Mouse (Mus musculus) liver, embryonic 15.5 days (tissue): ENCODE results near the gene Haao. TPM values are rescaled to one million over a fixed set of nuclear protein-coding genes. Genes with fewer than 3 reads are reported as not detected.

Source experiments
- ATAC-seq: fragments of 200-750 bp; cut with Nextera tagmentation; 2 replicates; pipeline ENCODE4 v1.8.0; 2017; ENCODE audit warnings: moderate number of reproducible peaks, mild to moderate bottlenecking, moderate library complexity; ENCODE audit not compliant: insufficient read depth
- H3K27ac ChIP-seq: fragments of 300-500 bp; sonication (generic); replicated peaks from 2 replicates; pipeline ENCODE4 v1.5.1; 2015; ENCODE audit warnings: mild to moderate bottlenecking, inconsistent platforms
- H3K27me3 ChIP-seq: fragments of 300-500 bp; sonication (generic); 2 replicates; pipeline ENCODE4 v1.6.1; 2015; ENCODE audit warnings: mild to moderate bottlenecking, inconsistent platforms
- H3K36me3 ChIP-seq: fragments of 300-500 bp; sonication (generic); replicated peaks from 2 replicates; pipeline ENCODE4 v1.6.1; 2015; ENCODE audit warnings: moderate library complexity, mild to moderate bottlenecking, inconsistent platforms
- H3K4me1 ChIP-seq: fragments of 300-500 bp; sonication (generic); replicated peaks from 2 replicates; pipeline ENCODE4 v1.6.1; 2015; ENCODE audit warnings: inconsistent platforms
- H3K4me2 ChIP-seq: fragments of 300-500 bp; sonication (generic); 2 replicates; pipeline ENCODE4 v1.6.1; 2015; ENCODE audit warnings: moderate library complexity, mild to moderate bottlenecking, inconsistent platforms
- H3K4me3 ChIP-seq: fragments of 300-500 bp; sonication (generic); replicated peaks from 2 replicates; pipeline ENCODE4 v1.5.1; 2015; ENCODE audit warnings: mild to moderate bottlenecking, inconsistent platforms
- H3K9ac ChIP-seq: fragments of 300-500 bp; sonication (generic); 2 replicates; pipeline ENCODE4 v1.6.1; 2015; ENCODE audit warnings: moderate library complexity, mild to moderate bottlenecking, inconsistent platforms
- H3K9me3 ChIP-seq: fragments of 300-500 bp; sonication (generic); replicated peaks from 2 replicates; pipeline ENCODE4 v1.6.1; 2016; ENCODE audit warnings: inconsistent platforms
- WGBS: fragments of 180-500 bp; shearing (Covaris S2); methylation state at CpG from one replicate; pipeline ENCODE4 v1.1.7; 2015; ENCODE audit warnings: mixed read lengths; ENCODE audit not compliant: insufficient replicate concordance; 5-methylcytosine and 5-hydroxymethylcytosine counted together
- polyA plus RNA-seq: library from polyadenylated mRNA; unstranded; fragments of >200 nt; fragmentation: Nextera tagmentation; extraction: Ambion mirVana; gene quantifications from 2 replicates; pipeline ENCODE4 v1.2.1, GENCODE M21; 2015

The Haao gene
- 57.4 and 80.7 TPM in 2 replicates for polyA plus RNA-seq

- Histone ChIP-seq H3K27me3 (no peaks in the 10 kb centered on the region), H3K9ac (peak within 1 kb of the TSS; percentile 9; the same call in 1 of the 2 replicates), H3K4me3 (peak within 1 kb of the TSS; percentile 37), H3K27ac (peak within 1 kb of the TSS; percentile 81), H3K9me3 (no peaks in the 10 kb centered on the region), H3K4me2 (peak within 1 kb of the TSS; percentile 48), H3K4me1 (peaks cover 46% of the 10 kb centered on the region), H3K36me3 (no peaks in the 10 kb centered on the region)
- no peak for ATAC-seq
- 27% methylated on average over 3 of the region's 3 CpGs for WGBS
Measured at GRCm38 (mm10) chr17:83847815-83848214, at the start of gene Haao. Haao (minus strand) TSS chr17:83847963.

DNA sequence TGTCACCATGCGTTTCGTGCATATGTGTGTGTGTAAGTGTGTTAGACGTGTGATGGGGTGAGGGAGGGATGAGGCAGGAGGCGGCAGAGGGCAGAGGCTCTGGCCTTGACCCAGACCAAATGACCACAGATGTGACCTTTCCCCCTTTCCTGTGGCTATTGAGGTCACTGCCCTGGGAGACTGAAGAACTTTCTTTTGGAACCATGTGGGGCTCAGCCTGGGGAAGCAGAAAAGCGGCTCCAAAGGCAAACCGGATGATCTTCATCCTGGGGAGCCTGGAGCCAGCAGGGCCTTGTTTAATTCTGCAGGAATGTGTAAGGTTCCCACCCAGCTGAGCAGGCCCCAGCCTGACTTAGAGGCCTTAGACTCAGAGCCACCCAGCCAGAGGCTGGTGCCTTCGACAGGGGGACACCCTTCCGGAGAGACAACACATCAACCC, 49.6 kb upstream of the Haao start:
- WGBS: 63% methylated on average over 8 of the region's 8 CpGs
- H3K36me3 ChIP-seq: no peaks in the 10 kb centered on the region
- no peaks in the 10 kb centered on the region for H3K9me3 ChIP-seq
- H3K27me3 ChIP-seq: no peaks in the 10 kb centered on the region
- no peak overlapping the region for H3K9ac ChIP-seq
- peaks cover 11% of the 10 kb centered on the region for H3K4me1 ChIP-seq
- no peak overlapping the region for H3K4me2 ChIP-seq
- H3K4me3 ChIP-seq: no peak overlapping the region
- H3K27ac ChIP-seq: no peak overlapping the region
- no peak for ATAC-seq

DNA sequence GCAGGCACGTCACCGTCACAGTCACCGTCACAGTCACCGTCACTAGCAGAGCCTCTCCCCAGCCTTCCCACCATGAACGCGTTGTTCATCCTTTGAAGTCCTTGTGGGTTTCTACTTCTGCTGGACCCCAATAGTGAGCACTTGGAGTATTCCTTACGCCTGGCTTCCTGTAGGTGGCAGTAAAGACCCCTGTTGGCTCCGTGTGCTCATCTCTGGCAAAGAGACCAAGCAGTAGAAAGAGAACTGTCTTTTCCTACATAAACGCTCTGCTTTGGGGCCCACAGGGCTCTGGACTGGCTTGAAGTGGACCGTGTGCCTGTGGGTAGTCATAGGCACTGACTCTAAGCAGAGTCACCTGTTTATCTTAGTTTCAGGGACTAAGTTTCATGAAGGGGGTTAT, 49.0 kb upstream of the Haao start:
- Histone ChIP-seq H3K9me3 (no peaks in the 10 kb centered on the region), H3K36me3 (no peaks in the 10 kb centered on the region), H3K9ac (no peak overlapping the region), H3K4me1 (peaks cover 11% of the 10 kb centered on the region), H3K27me3 (no peaks in the 10 kb centered on the region), H3K4me3 (no peak overlapping the region), H3K4me2 (no peak overlapping the region), H3K27ac (no peak overlapping the region)
- no peak for ATAC-seq
- WGBS: 18% methylated on average over 10 of the region's 10 CpGs

DNA sequence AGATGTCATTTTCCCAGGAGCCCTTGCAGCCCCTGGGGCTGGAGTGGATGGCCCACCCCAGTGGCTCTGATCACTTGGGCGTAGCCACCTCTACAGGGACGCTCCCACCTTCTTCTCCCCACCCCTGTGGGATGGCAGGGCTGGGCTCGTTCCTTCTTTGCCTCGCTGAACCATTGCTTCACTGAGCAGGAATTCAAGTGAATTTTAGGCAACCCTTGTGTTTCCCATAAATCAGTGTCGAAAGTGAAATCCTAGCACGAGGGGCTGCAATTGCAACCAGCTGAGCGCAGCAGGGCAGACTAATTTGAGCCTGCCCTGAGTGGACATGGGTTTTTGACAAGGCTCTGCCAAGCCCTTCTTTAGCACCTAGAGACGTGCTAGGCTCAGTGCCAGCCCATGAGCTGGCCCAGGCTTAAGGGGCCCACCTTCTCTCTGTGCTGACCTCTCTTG, 47.6 kb upstream of the Haao start:
- H3K36me3 ChIP-seq: no peaks in the 10 kb centered on the region
- no peaks in the 10 kb centered on the region for H3K9me3 ChIP-seq
- no peak for ATAC-seq
- no peaks in the 10 kb centered on the region for H3K27me3 ChIP-seq
- H3K4me3 ChIP-seq: no peak overlapping the region
- peaks cover 11% of the 10 kb centered on the region for H3K4me1 ChIP-seq
- WGBS: 58% methylated on average over 8 of the region's 8 CpGs
- H3K9ac ChIP-seq: no peak overlapping the region
- no peak overlapping the region for H3K4me2 ChIP-seq
- no peak overlapping the region for H3K27ac ChIP-seq

GRCm38 (mm10) chr17:83893134-83893533, 45.4 kb upstream of the Haao start:
- Histone ChIP-seq H3K4me1 (peaks cover 11% of the 10 kb centered on the region; the same call in 1 of the 2 replicates), H3K4me2 (no peak overlapping the region), H3K27me3 (no peaks in the 10 kb centered on the region), H3K9me3 (no peaks in the 10 kb centered on the region), H3K4me3 (no peak overlapping the region), H3K36me3 (no peaks in the 10 kb centered on the region), H3K9ac (no peak overlapping the region), H3K27ac (no peak overlapping the region)
- ATAC-seq: no peak
- 55% methylated on average over 4 of the region's 4 CpGs for WGBS

DNA sequence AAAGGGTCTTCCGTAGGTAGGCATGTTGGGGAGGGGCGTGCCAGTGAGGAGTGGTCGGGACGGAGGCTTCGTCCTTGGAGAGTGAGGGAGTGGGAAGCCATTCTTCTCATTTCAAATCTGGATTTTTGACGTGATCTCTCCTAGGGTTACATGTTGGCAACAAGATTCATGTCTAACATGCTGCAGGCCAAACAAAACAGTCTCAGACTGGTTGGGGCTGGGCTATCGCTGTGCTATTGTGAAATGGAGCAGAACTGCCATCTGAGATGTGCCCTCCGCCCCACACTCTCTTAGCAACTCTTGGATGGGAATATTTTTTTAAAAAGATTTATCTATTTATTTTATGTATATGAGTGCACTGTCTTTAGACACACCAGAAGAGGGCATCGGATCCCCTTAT, 44.1 kb upstream of the Haao start:
- Histone ChIP-seq H3K4me2 (no peak overlapping the region), H3K27me3 (no peaks in the 10 kb centered on the region), H3K36me3 (no peaks in the 10 kb centered on the region), H3K9ac (no peak overlapping the region), H3K9me3 (no peaks in the 10 kb centered on the region), H3K4me3 (no peak overlapping the region), H3K27ac (no peak overlapping the region), H3K4me1 (no peaks in the 10 kb centered on the region)
- no peak for ATAC-seq
- WGBS: 77% methylated on average over 9 of the region's 9 CpGs

- no peak overlapping the region for H3K4me2 ChIP-seq
- no peaks in the 10 kb centered on the region for H3K4me1 ChIP-seq
- ATAC-seq: no peak
- no peaks in the 10 kb centered on the region for H3K27me3 ChIP-seq
- WGBS: 38% methylated on average over 5 of the region's 5 CpGs
- H3K27ac ChIP-seq: no peak overlapping the region
- no peaks in the 10 kb centered on the region for H3K36me3 ChIP-seq
- H3K4me3 ChIP-seq: no peak overlapping the region
- no peaks in the 10 kb centered on the region for H3K9me3 ChIP-seq
- no peak overlapping the region for H3K9ac ChIP-seq
Measured at GRCm38 (mm10) chr17:83890373-83890696, 42.6 kb upstream of the Haao start.

DNA sequence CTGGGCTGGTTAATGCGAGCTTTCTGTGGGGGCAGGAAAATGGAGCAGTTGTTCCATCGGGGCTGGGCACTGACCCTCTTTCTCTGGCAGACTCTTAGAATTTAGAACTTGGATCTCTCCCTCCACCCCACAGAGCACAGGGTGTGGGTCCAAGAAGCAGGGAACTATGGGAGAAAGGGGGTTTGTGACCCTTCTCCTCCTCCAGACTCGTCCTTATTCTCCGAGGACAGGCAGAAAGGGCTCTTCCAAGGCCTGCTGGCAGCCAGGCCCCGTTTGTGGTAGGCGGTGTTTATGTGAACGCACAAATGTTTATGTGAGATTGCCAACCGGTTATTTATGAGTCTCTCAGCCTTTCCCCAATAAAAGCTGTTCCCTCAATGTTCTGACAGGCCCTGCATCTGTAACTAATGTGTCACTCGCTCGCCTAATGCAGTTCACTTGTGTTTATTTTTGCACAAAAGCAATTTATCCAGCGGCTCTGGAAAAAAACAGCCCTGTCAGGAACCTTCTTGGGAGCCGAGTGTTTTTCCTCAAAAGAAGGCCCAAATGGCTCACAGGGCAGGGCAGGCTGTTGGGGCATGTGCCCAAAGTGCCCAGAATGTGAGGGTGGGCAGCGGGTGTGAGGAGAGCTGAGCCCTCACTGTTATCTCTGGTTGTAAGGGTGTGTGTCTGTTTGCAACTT, 42.1 kb upstream of the Haao start:
- WGBS: 58% methylated on average over 13 of the region's 13 CpGs
- Histone ChIP-seq H3K27me3 (no peaks in the 10 kb centered on the region), H3K4me2 (no peak overlapping the region), H3K4me1 (no peaks in the 10 kb centered on the region), H3K9me3 (no peaks in the 10 kb centered on the region), H3K36me3 (no peaks in the 10 kb centered on the region), H3K4me3 (no peak overlapping the region), H3K27ac (no peak overlapping the region), H3K9ac (no peak overlapping the region)
- no peak for ATAC-seq

DNA sequence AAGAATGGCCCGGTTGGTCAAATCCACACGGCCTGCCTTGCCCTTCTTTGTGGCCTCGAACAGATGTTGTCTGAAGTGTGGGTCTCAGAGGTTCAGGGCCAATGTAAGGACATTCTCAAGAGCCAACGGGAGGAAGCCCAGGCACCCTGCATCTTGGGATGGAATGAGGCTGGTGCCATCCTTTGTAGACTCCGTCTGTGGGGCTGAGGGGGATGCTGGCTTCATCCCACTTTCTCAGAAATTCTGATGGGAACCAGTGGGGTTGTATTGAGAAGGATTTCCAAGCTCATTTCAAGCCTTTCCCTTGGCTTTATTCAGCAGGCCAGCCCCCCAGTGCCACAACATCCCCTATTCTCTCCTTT, 41.5 kb upstream of the Haao start:
- no peak overlapping the region for H3K9ac ChIP-seq
- ATAC-seq: no peak
- H3K4me1 ChIP-seq: no peaks in the 10 kb centered on the region
- no peaks in the 10 kb centered on the region for H3K27me3 ChIP-seq
- 75% methylated on average over 5 of the region's 5 CpGs for WGBS
- H3K9me3 ChIP-seq: no peaks in the 10 kb centered on the region
- no peak overlapping the region for H3K27ac ChIP-seq
- no peak overlapping the region for H3K4me2 ChIP-seq
- H3K36me3 ChIP-seq: no peaks in the 10 kb centered on the region
- no peak overlapping the region for H3K4me3 ChIP-seq

- H3K4me2 ChIP-seq: no peak overlapping the region
- ATAC-seq: no peak
- no peak overlapping the region for H3K9ac ChIP-seq
- no peaks in the 10 kb centered on the region for H3K9me3 ChIP-seq
- H3K36me3 ChIP-seq: no peaks in the 10 kb centered on the region
- no peaks in the 10 kb centered on the region for H3K27me3 ChIP-seq
- no peaks in the 10 kb centered on the region for H3K4me1 ChIP-seq
- 57% methylated on average over 5 of the region's 5 CpGs for WGBS
- H3K27ac ChIP-seq: no peak overlapping the region
- no peak overlapping the region for H3K4me3 ChIP-seq
Measured at GRCm38 (mm10) chr17:83887241-83887640, 39.5 kb upstream of the Haao start.

DNA sequence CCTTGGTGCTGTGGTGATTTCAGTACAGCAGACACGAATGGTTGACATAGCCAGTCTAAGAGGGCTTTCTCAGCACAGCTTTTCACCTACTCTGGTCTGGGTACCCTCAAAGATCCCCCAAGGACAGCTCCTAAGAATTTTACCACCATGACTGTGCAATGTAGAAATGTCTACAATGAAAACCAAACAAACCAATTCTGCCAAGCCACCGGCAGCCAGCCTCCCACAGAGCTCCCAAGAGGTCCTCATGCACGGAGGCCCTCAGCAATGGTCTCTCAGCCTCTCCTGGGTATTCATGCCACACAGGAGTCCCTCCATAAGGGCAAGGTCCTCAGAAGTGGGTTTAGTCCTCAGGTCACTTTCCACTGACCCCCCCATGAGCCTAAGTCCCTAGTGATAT, 38.6 kb upstream of the Haao start:
- no peaks in the 10 kb centered on the region for H3K4me1 ChIP-seq
- 73% methylated on average over 3 of the region's 3 CpGs for WGBS
- no peaks in the 10 kb centered on the region for H3K9me3 ChIP-seq
- H3K27me3 ChIP-seq: no peaks in the 10 kb centered on the region
- no peak overlapping the region for H3K4me2 ChIP-seq
- no peak overlapping the region for H3K9ac ChIP-seq
- no peaks in the 10 kb centered on the region for H3K36me3 ChIP-seq
- ATAC-seq: no peak
- H3K4me3 ChIP-seq: no peak overlapping the region
- no peak overlapping the region for H3K27ac ChIP-seq

DNA sequence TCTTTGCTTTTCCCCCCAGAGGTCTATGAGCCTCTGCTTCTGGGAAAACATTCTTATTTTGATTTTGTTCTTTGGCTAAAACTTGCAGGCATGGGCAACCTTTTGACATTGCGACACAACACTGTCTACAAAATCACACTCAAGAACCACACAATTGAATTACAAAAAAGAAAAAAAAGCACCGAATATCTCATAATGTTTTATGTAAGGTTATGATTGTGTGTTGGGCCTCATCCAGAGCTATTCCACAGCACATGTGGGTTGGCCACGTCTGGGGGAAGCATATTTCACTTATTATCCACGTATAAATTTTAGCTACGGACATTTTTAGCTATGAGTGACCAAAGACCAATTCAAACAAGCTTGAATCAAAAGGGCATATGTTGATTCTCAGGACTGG, 38.0 kb upstream of the Haao start:
- no peak overlapping the region for H3K4me3 ChIP-seq
- H3K27ac ChIP-seq: no peak overlapping the region
- no peak overlapping the region for H3K9ac ChIP-seq
- no peaks in the 10 kb centered on the region for H3K9me3 ChIP-seq
- no peak for ATAC-seq
- H3K4me2 ChIP-seq: no peak overlapping the region
- H3K4me1 ChIP-seq: no peaks in the 10 kb centered on the region
- 64% methylated on average over 5 of the region's 5 CpGs for WGBS
- no peaks in the 10 kb centered on the region for H3K36me3 ChIP-seq
- no peaks in the 10 kb centered on the region for H3K27me3 ChIP-seq
